ENCODE assay signal across 9 mouse cellular contexts in genomic region chr7:27360749-27361148, GRCm38 (mm10). TPM values are rescaled to one million over a fixed set of nuclear protein-coding genes. Genes with fewer than 3 reads are reported as not detected.
A peak's percentile ranks its signal among the peaks of the same experiment; 100 is the strongest.
DNase-seq lines count a peak whose midpoint lies in the region; ATAC-seq and TF ChIP-seq lines count a peak whose summit lies in the region.
"Had no signal": no experiment of that assay in that cellular context is flagged by ENCODE, and none has a peak within 500 bp of the region (broad histone marks: within the 10 kb centered on the region; RNA-seq: fewer than 3 reads in every experiment).

No protein-coding gene starts in this region.

- H3K4me2 ChIP-seq in lung, embryonic 14.5 days = peak overlapping the region; percentile 85
- no peak overlapping the region for H3K4me2 ChIP-seq in lung, postnatal 0 days (replicated peaks; ENCODE audit: low read depth, low read length)
- peak overlapping the region; percentile 93 for H3K4me2 ChIP-seq in intestine, embryonic 16.5 days (ENCODE audit: low read depth, low read length)
- peak overlapping the region; percentile 82 for H3K4me2 ChIP-seq in myocyte (ENCODE audit: low read depth)

- TF ChIP-seq CTCF in lung, embryonic 14.5 days (IDR thresholded peaks at IDR 0.05; ENCODE audit: low read depth) = no peak
- no peak for TF ChIP-seq CTCF in lung, postnatal 0 days (IDR thresholded peaks at IDR 0.05)
- TF ChIP-seq CTCF in layer of hippocampus, adult 2 months (conservative IDR thresholded peaks at IDR 0.05) = no peak

- no peak overlapping the region for H3K9ac ChIP-seq in lung, embryonic 14.5 days
- no peak overlapping the region for H3K9ac ChIP-seq in lung, postnatal 0 days (replicated peaks; ENCODE audit: low read depth)
- H3K9ac ChIP-seq in intestine, embryonic 16.5 days (ENCODE audit: low read depth, low read length) = no peak overlapping the region

- peaks cover 4% of the 10 kb centered on the region; the same call in 1 of the 2 replicates for H3K4me1 ChIP-seq in lung, embryonic 14.5 days (ENCODE audit: insufficient read depth)
- H3K4me1 ChIP-seq in lung, postnatal 0 days (ENCODE audit: insufficient read depth, low read depth, low read length) = peaks cover 7% of the 10 kb centered on the region; the same call in 1 of the 2 replicates
- H3K4me1 ChIP-seq in forebrain, embryonic 10.5 days = peaks cover 36% of the 10 kb centered on the region
- peaks cover 22% of the 10 kb centered on the region; the same call in 1 of the 2 replicates for H3K4me1 ChIP-seq in intestine, embryonic 16.5 days (ENCODE audit: control insufficient read depth, insufficient read depth, low read length)

- WGBS in lung, embryonic 14.5 days = 42% methylated on average over 6 of the region's 6 CpGs
- 47% methylated on average over 6 of the region's 6 CpGs for WGBS in lung, postnatal 0 days
- WGBS in forebrain, embryonic 10.5 days = 49% methylated on average over 6 of the region's 6 CpGs
- 55% methylated on average over 6 of the region's 6 CpGs for WGBS in intestine, embryonic 16.5 days

- TF ChIP-seq EP300 in lung, postnatal 0 days (IDR thresholded peaks at IDR 0.05) = no peak

- no peak for ATAC-seq in lung, embryonic 14.5 days (ENCODE audit: insufficient read depth)
- ATAC-seq in lung, postnatal 0 days = no peak
- ATAC-seq in intestine, embryonic 16.5 days = no peak

- H3K27ac ChIP-seq in lung, embryonic 14.5 days (ENCODE audit: low read depth) = no peak overlapping the region
- no peak overlapping the region for H3K27ac ChIP-seq in lung, postnatal 0 days (ENCODE audit: low read length)
- H3K27ac ChIP-seq in forebrain, embryonic 10.5 days = peak overlapping the region; percentile 60
- H3K27ac ChIP-seq in intestine, embryonic 16.5 days (ENCODE audit: low read length) = no peak overlapping the region
- no peak overlapping the region for H3K27ac ChIP-seq in layer of hippocampus, adult 2 months
- H3K27ac ChIP-seq: left cerebral cortex, adult 2 months had no signal

- peaks cover 32% of the 10 kb centered on the region for H3K27me3 ChIP-seq in lung, embryonic 14.5 days (ENCODE audit: insufficient read depth, low read length)
- peaks cover 22% of the 10 kb centered on the region; the same call in 1 of the 2 replicates for H3K27me3 ChIP-seq in lung, postnatal 0 days (replicated peaks; ENCODE audit: insufficient read depth, low read length)
- H3K27me3 ChIP-seq in forebrain, embryonic 10.5 days (ENCODE audit: poor library complexity, severe bottlenecking) = peaks cover 80% of the 10 kb centered on the region
- H3K27me3 ChIP-seq in intestine, embryonic 16.5 days (replicated peaks; ENCODE audit: control insufficient read depth, insufficient read depth, low read length) = peaks cover 30% of the 10 kb centered on the region
- no peaks in the 10 kb centered on the region for H3K27me3 ChIP-seq in myocyte (ENCODE audit: control insufficient read depth, insufficient read depth, insufficient read length)

- H3K4me3 ChIP-seq in lung, embryonic 14.5 days (ENCODE audit: low read depth, low read length) = peak overlapping the region; percentile 47; the same call in 1 of the 2 replicates
- no peak overlapping the region for H3K4me3 ChIP-seq in lung, postnatal 0 days (ENCODE audit: low read depth, low read length)
- peak overlapping the region; percentile 62 for H3K4me3 ChIP-seq in forebrain, embryonic 10.5 days
- no peak overlapping the region for H3K4me3 ChIP-seq in intestine, embryonic 16.5 days (ENCODE audit: low read length)
- no peak overlapping the region for H3K4me3 ChIP-seq in myocyte
- H3K4me3 ChIP-seq in layer of hippocampus, adult 2 months = no peak overlapping the region

- H3K36me3 ChIP-seq in lung, embryonic 14.5 days (ENCODE audit: insufficient read depth) = no peaks in the 10 kb centered on the region
- no peaks in the 10 kb centered on the region for H3K36me3 ChIP-seq in lung, postnatal 0 days (ENCODE audit: insufficient read depth, low read length)
- no peaks in the 10 kb centered on the region for H3K36me3 ChIP-seq in forebrain, embryonic 10.5 days (replicated peaks)
- no peaks in the 10 kb centered on the region for H3K36me3 ChIP-seq in intestine, embryonic 16.5 days (ENCODE audit: control insufficient read depth, insufficient read depth, low read length)
- no peaks in the 10 kb centered on the region for H3K36me3 ChIP-seq in myocyte (ENCODE audit: control insufficient read depth, insufficient read depth)

- no peaks in the 10 kb centered on the region for H3K9me3 ChIP-seq in lung, embryonic 14.5 days (ENCODE audit: low read depth, low read length)
- H3K9me3 ChIP-seq in lung, postnatal 0 days (ENCODE audit: low read length) = no peaks in the 10 kb centered on the region
- peaks cover 10% of the 10 kb centered on the region; the same call in 1 of the 2 replicates for H3K9me3 ChIP-seq in forebrain, embryonic 10.5 days
- H3K9me3 ChIP-seq in intestine, embryonic 16.5 days (ENCODE audit: control insufficient read depth, low read length) = no peaks in the 10 kb centered on the region

- no peak for DNase-seq in lung, embryonic 14.5 days
- DNase-seq in lung, postnatal 0 days (ENCODE audit: low spot score) = no peak
- no peak for DNase-seq in forebrain, embryonic 10.5 days (ENCODE audit: extremely low spot score, low spot score)
- DNase-seq in ovary, adult 18-20 months (ENCODE audit: low spot score) = no peak
- no peak for DNase-seq in layer of hippocampus, adult 2 months (ENCODE audit: low spot score in 2 of 2)
- DNase-seq in adrenal gland, adult 18-20 months (ENCODE audit: low spot score in 2 of 2) = no peak

- H3K79me2 ChIP-seq in myocyte (ENCODE audit: control insufficient read depth, insufficient read depth) = no peaks in the 10 kb centered on the region

- TF ChIP-seq POLR2A in myocyte (IDR thresholded peaks at IDR 0.05; ENCODE audit: insufficient read length, low read depth) = no peak

- no peak overlapping the region for H3ac ChIP-seq in myocyte (ENCODE audit: control insufficient read depth, insufficient read length)

TF ChIP-seq in myocyte, 11 proteins besides CTCF, POLR2A, EP300 and RAD21:
- no peak for TF ChIP-seq TCF12 (IDR thresholded peaks at IDR 0.05; ENCODE audit: insufficient read depth, poor library complexity, severe bottlenecking)
- no peak for TF ChIP-seq SRF (IDR thresholded peaks at IDR 0.05; ENCODE audit: control insufficient read depth, insufficient read length, low read depth)
- no peak for TF ChIP-seq MYOD1 (IDR thresholded peaks at IDR 0.05; ENCODE audit: control insufficient read depth in 1 of 3, insufficient read length in 2 of 3, low read depth in 2 of 3)
- TF ChIP-seq MYOG (IDR thresholded peaks at IDR 0.05; ENCODE audit: control insufficient read depth in 1 of 3, insufficient read depth in 1 of 3, insufficient read length in 2 of 3, low read depth in 2 of 3) = no peak
- TF ChIP-seq TCF3 (IDR thresholded peaks at IDR 0.05; ENCODE audit: insufficient read length, low read depth) = no peak
- no peak for TF ChIP-seq USF1 (IDR thresholded peaks at IDR 0.05; ENCODE audit: low read depth)
- TF ChIP-seq REST (IDR thresholded peaks at IDR 0.05; ENCODE audit: insufficient read depth, insufficient read length) = no peak
- no peak for TF ChIP-seq CEBPB (IDR thresholded peaks at IDR 0.05; ENCODE audit: insufficient read depth, poor library complexity, severe bottlenecking)
- TF ChIP-seq MAX (IDR thresholded peaks at IDR 0.05; ENCODE audit: low read depth) = no peak
- no peak for TF ChIP-seq E2F4 (IDR thresholded peaks at IDR 0.05; ENCODE audit: insufficient read depth)
- TF ChIP-seq POLR2AphosphoS2 (IDR thresholded peaks at IDR 0.05; ENCODE audit: insufficient read length, low read depth) = no peak

RNA-seq across cellular contexts. Expression of gene Gm20479, which starts 3.5 kb away (rescaled TPM):
- polyA plus RNA-seq in lung, embryonic 14.5 days (2014; fragmentation: Nextera tagmentation; extraction: Ambion mirVana) = 0.73 and 1.6 TPM in 2 replicates
- polyA plus RNA-seq in lung, postnatal 0 days (2015; fragmentation: Nextera tagmentation; extraction: Ambion mirVana) = not detected in 2 replicates
- polyA plus RNA-seq in forebrain, embryonic 10.5 days (2016; fragmentation: Nextera tagmentation; extraction: Ambion mirVana) = 1.4 TPM in 1 of 2 replicates, not detected in the other
- 1.6 TPM in 1 of 2 replicates, not detected in the other for polyA plus RNA-seq in intestine, embryonic 16.5 days (2015; fragmentation: Nextera tagmentation; extraction: Ambion mirVana)
- 0.11 TPM for polyA plus RNA-seq in myocyte (2012; fragmentation: generic; extraction: Trizol)
- total RNA-seq in layer of hippocampus, adult 2 months (2021) = not detected
- total RNA-seq in adrenal gland, adult 18-20 months (2021) = 1 to 10 TPM in 1 of 2 experiments, not detected in 1; 1.7 TPM
- total RNA-seq: left cerebral cortex, adult 2 months had no signal

RNA-seq across cellular contexts. Expression of gene Shkbp1, which starts 4.9 kb away (rescaled TPM):
- polyA plus RNA-seq in lung, embryonic 14.5 days (2014; fragmentation: Nextera tagmentation; extraction: Ambion mirVana) = 45.1 and 53.5 TPM in 2 replicates
- polyA plus RNA-seq in lung, postnatal 0 days (2015; fragmentation: Nextera tagmentation; extraction: Ambion mirVana) = 31.1 and 31.2 TPM in 2 replicates
- polyA plus RNA-seq in forebrain, embryonic 10.5 days (2016; fragmentation: Nextera tagmentation; extraction: Ambion mirVana) = 62.4 and 67.7 TPM in 2 replicates
- polyA plus RNA-seq in intestine, embryonic 16.5 days (2015; fragmentation: Nextera tagmentation; extraction: Ambion mirVana) = 35.6 and 37.8 TPM in 2 replicates
- 18.4 TPM for polyA plus RNA-seq in myocyte (2012; fragmentation: generic; extraction: Trizol)
- total RNA-seq in layer of hippocampus, adult 2 months (2021) = 10 to 100 TPM; 29.4 to 42.9 TPM
- total RNA-seq in adrenal gland, adult 18-20 months (2021) = 10 to 100 TPM; 18.3 to 19.4 TPM

RNA-seq across cellular contexts. Expression of gene Ltbp4, which starts 23.3 kb away (rescaled TPM):
- polyA plus RNA-seq in lung, embryonic 14.5 days (2014; fragmentation: Nextera tagmentation; extraction: Ambion mirVana) = 73.5 and 86.0 TPM in 2 replicates
- 99.9 and 103 TPM in 2 replicates for polyA plus RNA-seq in lung, postnatal 0 days (2015; fragmentation: Nextera tagmentation; extraction: Ambion mirVana)
- polyA plus RNA-seq in forebrain, embryonic 10.5 days (2016; fragmentation: Nextera tagmentation; extraction: Ambion mirVana) = 8.5 and 11.1 TPM in 2 replicates
- polyA plus RNA-seq in intestine, embryonic 16.5 days (2015; fragmentation: Nextera tagmentation; extraction: Ambion mirVana) = 70.2 and 79.2 TPM in 2 replicates
- 32.5 TPM for polyA plus RNA-seq in myocyte (2012; fragmentation: generic; extraction: Trizol)
- 10 to 100 TPM; 54.5 to 54.8 TPM for total RNA-seq in layer of hippocampus, adult 2 months (2021)
- 10 to 100 TPM; 88.5 to 90.6 TPM for total RNA-seq in adrenal gland, adult 18-20 months (2021)

Comparison
In these comparisons a context has a peak if more than half of its experiments do, and no peak if none do; other contexts are left out.
1. H3K4me3 ChIP-seq: peak in lung, embryonic 14.5 days (single experiment) and forebrain, embryonic 10.5 days (single experiment); none in lung, postnatal 0 days (single experiment), intestine, embryonic 16.5 days (single experiment), myocyte (single experiment) and layer of hippocampus, adult 2 months (single experiment).